Mouse (Mus musculus) C2C12 (cell line): ENCODE measurements around the gene Ppp3cb.

Source experiments
- CEBPB ChIP-seq: IDR thresholded peaks from one replicate; pipeline ENCODE4 v1.6.1; 2011; ENCODE audit warnings: low read depth, mild to moderate bottlenecking, control low read depth, moderate library complexity
- CTCF ChIP-seq: IDR thresholded peaks from one replicate; pipeline ENCODE4 v1.5.1; 2011; ENCODE audit not compliant: control insufficient read depth, insufficient read depth, insufficient read length
- MAX ChIP-seq: IDR thresholded peaks from one replicate; pipeline ENCODE4 v1.6.1; 2011; ENCODE audit warnings: mild to moderate bottlenecking, control low read depth
- MYOD1 ChIP-seq: IDR thresholded peaks from one replicate; pipeline ENCODE4 v1.6.1; 2011; ENCODE audit warnings: low read depth; ENCODE audit not compliant: control insufficient read depth, insufficient read length
- MYOG ChIP-seq: IDR thresholded peaks from one replicate; pipeline ENCODE4 v1.6.1; 2011; ENCODE audit not compliant: control insufficient read depth, insufficient read length; ENCODE audit errors: extremely low read depth
- USF1 ChIP-seq: IDR thresholded peaks from one replicate; pipeline ENCODE4 v1.6.1; 2011; ENCODE audit warnings: low read depth, mild to moderate bottlenecking, control low read depth, moderate library complexity

GRCm38 (mm10) chr14:20496603-20497002 lies 49.8 kb downstream of the Ppp3cb start, which contains the start of gene Mss51:
- TF ChIP-seq CTCF, result no peak
- no peak for TF ChIP-seq MYOG
- TF ChIP-seq CEBPB, result no peak
- no peak for TF ChIP-seq MAX
- TF ChIP-seq MYOD1, result no peak
- no peak for TF ChIP-seq USF1
